Mouse (Mus musculus) G1E (cell line): ENCODE results near the gene Scrn1. TPM values are rescaled to one million over a fixed set of nuclear protein-coding genes. Genes with fewer than 3 reads are reported as not detected.

Source experiments
- ATAC-seq: 2 replicates; pipeline ENCODE4 v1.8.0; 2016; ENCODE audit warnings: mild to moderate bottlenecking; ENCODE audit not compliant: insufficient number of reproducible peaks, poor library complexity, low FRiP score, severe bottlenecking; ENCODE audit errors: extremely low read depth
- DNase-seq: peaks from one replicate; pipeline ENCODE4 v3.0.0; 2012; ENCODE audit warnings: low spot score
- H3K27me3 ChIP-seq: 2 replicates; pipeline ENCODE4 v1.6.1; 2012; ENCODE audit warnings: mild to moderate bottlenecking, low read length, inconsistent platforms; ENCODE audit not compliant: insufficient read depth
- H3K36me3 ChIP-seq: replicated peaks from 2 replicates; pipeline ENCODE3; 2012; ENCODE audit warnings: mild to moderate bottlenecking, inconsistent platforms
- H3K4me1 ChIP-seq: 2 replicates; pipeline ENCODE4 v1.6.1; 2012; ENCODE audit warnings: low read depth, low read length, inconsistent platforms, mixed read lengths; ENCODE audit not compliant: insufficient read depth
- H3K4me3 ChIP-seq: 2 replicates; pipeline ENCODE4 v1.5.1; 2012; ENCODE audit warnings: low read depth, mild to moderate bottlenecking, inconsistent platforms, low read length, moderate library complexity, mixed read lengths
- H3K9me3 ChIP-seq: replicated peaks from 2 replicates; pipeline ENCODE4 v1.6.1; 2012; ENCODE audit warnings: inconsistent platforms
- CTCF ChIP-seq: IDR thresholded peaks from 2 replicates; pipeline ENCODE4 v1.5.1; 2012; ENCODE audit warnings: low read depth, low read length, inconsistent platforms, mixed read lengths
- GATA1 ChIP-seq: IDR thresholded peaks from 2 replicates; pipeline ENCODE4 v1.6.1; 2012; ENCODE audit warnings: borderline replicate concordance, low read length, inconsistent platforms, mixed read lengths
- GATA2 ChIP-seq: IDR thresholded peaks from 2 replicates; pipeline ENCODE4 v1.6.1; 2012; ENCODE audit warnings: low read depth, low read length, inconsistent platforms, borderline replicate concordance
- POLR2AphosphoS5 ChIP-seq: IDR thresholded peaks from 2 replicates; pipeline ENCODE4 v1.6.1; 2012; ENCODE audit warnings: low read depth, low read length, inconsistent platforms; ENCODE audit not compliant: insufficient replicate concordance
- TAL1 ChIP-seq: conservative IDR thresholded peaks from 2 replicates; pipeline ENCODE4 v1.6.1; 2012; ENCODE audit warnings: low read depth, low read length, inconsistent platforms, mixed read lengths
- polyA plus RNA-seq: library from polyadenylated mRNA; stranded (reverse); fragments of >175 nt; gene quantifications from 2 replicates; pipeline ENCODE4 v1.2.3, GENCODE M21; 2012
- total RNA-seq, 2 experiments: library from RNA; stranded (forward) in 1 of 2; stranded (reverse) in 1 of 2; fragments of 200-1000 nt in 1 of 2; fragments of >200 nt in 1 of 2; fragmentation: Nextera tagmentation in 1 of 2; gene quantifications; 2 replicates each; pipeline ENCODE4 v1.2.3; 2014 to 2017

Gene Scrn1
- total and polyA plus RNA-seq, 3 experiments: 0.55 TPM; not detected in 2

GRCm38 (mm10) chr6:54463701-54464458, 102.4 kb downstream of the Scrn1 start:
- DNase-seq (no peak), ATAC-seq (no peak)
- H3K4me3 ChIP-seq: no peak overlapping the region
- TF ChIP-seq TAL1 (no peak), CTCF (no peak), GATA2 (no peak), GATA1 (no peak), POLR2AphosphoS5 (no peak)
- no peaks in the 10 kb centered on the region for H3K27me3 ChIP-seq
- peaks cover 6% of the 10 kb centered on the region for H3K9me3 ChIP-seq
- no peaks in the 10 kb centered on the region for H3K36me3 ChIP-seq
- no peaks in the 10 kb centered on the region for H3K4me1 ChIP-seq

GRCm38 (mm10) chr6:54462766-54463165, 103.5 kb downstream of the Scrn1 start:
- Histone ChIP-seq H3K27me3 (no peaks in the 10 kb centered on the region), H3K36me3 (no peaks in the 10 kb centered on the region), H3K9me3 (peaks cover 6% of the 10 kb centered on the region), H3K4me3 (no peak overlapping the region), H3K4me1 (no peaks in the 10 kb centered on the region)
- TF ChIP-seq GATA2 (no peak), GATA1 (no peak), CTCF (no peak), TAL1 (no peak), POLR2AphosphoS5 (no peak)
- DNase-seq (no peak), ATAC-seq (no peak)

DNA sequence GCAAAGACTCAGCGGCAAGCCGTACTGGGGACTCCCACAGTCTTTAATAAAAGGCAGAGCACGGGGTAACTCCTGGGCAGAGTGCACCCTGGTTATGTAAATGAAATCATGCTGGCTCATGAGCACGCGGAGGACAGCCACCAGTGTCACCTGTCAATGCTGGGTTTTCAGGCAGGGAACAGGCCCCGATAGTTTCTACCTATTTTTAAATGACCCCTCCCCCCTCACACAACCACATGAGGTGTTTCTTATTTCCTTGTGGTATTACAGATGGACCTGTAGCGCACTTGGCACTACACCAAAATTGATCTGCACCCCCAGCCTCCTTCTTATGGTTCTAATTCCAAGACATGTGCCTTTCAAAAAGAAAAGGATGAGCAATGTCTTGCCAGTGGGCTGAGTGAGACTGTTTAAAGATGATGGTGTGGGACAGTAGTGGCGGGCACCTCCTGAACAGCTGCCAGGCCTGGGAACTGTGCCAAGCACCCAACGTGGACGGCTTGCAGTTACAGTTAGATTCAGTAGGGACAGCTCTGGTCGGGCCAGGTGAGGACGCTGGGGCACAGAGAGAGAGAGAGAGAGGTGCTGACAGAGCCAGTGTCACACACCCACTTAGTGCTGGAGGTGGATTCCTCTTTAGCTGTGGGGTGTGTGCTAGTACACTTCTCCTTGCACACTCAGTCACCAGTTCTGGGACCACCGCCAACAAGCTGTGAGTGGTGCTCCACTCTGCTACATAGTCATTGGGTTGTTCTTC, 105.2 kb downstream of the Scrn1 start:
- H3K36me3 ChIP-seq: no peaks in the 10 kb centered on the region
- no peak for TF ChIP-seq CTCF
- no peak for TF ChIP-seq GATA2
- TF ChIP-seq TAL1: no peak
- no peak for TF ChIP-seq POLR2AphosphoS5
- no peak for TF ChIP-seq GATA1
- H3K27me3 ChIP-seq: no peaks in the 10 kb centered on the region

DNA sequence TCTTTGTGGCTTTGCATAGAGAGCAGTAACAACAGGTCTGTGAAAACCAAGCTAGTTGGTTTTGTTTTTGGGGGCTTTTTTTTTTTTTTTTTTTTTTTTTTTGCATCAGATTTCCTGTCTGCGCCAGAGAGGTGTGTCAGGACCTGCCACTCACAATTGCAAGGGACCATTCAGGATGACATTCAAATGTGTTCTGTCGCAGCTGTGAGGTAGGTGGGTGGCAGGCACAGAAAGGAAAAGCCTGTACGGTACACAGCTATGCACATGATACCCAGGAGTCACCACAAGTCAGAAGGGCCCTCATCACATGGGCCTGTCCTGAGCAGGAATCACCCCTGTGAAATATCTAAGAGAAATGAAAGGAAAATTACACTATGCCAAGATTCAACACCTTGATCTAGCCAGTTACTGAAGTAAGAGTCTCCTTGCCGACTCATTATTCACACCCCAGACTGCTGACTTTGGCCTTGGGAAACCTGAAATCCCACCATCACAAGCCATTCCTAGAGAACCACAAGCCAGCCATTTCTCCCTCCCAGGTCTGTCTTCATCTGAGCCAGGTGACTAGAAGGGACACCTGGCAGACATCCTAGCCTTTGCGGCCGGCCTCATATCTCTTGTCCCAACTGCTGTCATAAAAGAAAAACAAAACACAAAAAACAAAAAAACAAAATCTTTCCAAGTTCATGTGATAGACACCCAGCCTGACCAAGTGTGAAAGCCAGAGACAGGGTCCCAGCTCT, 105.9 kb downstream of the Scrn1 start:
- H3K4me3 ChIP-seq: no peak overlapping the region
- DNase-seq: no peak
- H3K27me3 ChIP-seq: no peaks in the 10 kb centered on the region
- peaks cover 6% of the 10 kb centered on the region for H3K9me3 ChIP-seq
- TF ChIP-seq POLR2AphosphoS5 (no peak), CTCF (no peak)
- no peaks in the 10 kb centered on the region for H3K4me1 ChIP-seq
- no peak for ATAC-seq
- no peaks in the 10 kb centered on the region for H3K36me3 ChIP-seq

More for the DNA sequence above, 105.2 kb downstream of the Scrn1 start:
- ATAC-seq (no peak), DNase-seq (no peak)
- H3K4me3 ChIP-seq: no peak overlapping the region
- peaks cover 6% of the 10 kb centered on the region for H3K9me3 ChIP-seq
- H3K4me1 ChIP-seq: no peaks in the 10 kb centered on the region

GRCm38 (mm10) chr6:54459661-54460060, 106.6 kb downstream of the Scrn1 start:
- H3K36me3 ChIP-seq: no peaks in the 10 kb centered on the region
- TF ChIP-seq GATA2 (no peak), POLR2AphosphoS5 (no peak), TAL1 (no peak), GATA1 (no peak), CTCF (no peak)
- H3K9me3 ChIP-seq: peaks cover 6% of the 10 kb centered on the region
- ATAC-seq: no peak
- H3K4me1 ChIP-seq: no peaks in the 10 kb centered on the region
- no peak for DNase-seq
- no peak overlapping the region for H3K4me3 ChIP-seq
- no peaks in the 10 kb centered on the region for H3K27me3 ChIP-seq

Other genes with a start within 250 kb of the Scrn1 start
- gene Prr15, start 240.7 kb downstream of the Scrn1 start, total RNA-seq (2014; fragmentation: Nextera tagmentation): not detected in 2 replicates
- 0.12 and 0.22 TPM in 2 replicates for gene Prr15, start 240.7 kb downstream of the Scrn1 start, total RNA-seq (2017)
- not detected in 2 replicates for gene Prr15, start 240.7 kb downstream of the Scrn1 start, polyA plus RNA-seq
- not detected in 2 replicates for gene Wipf3, start 136.9 kb downstream of the Scrn1 start, total RNA-seq (2014; fragmentation: Nextera tagmentation)
- gene Wipf3, start 136.9 kb downstream of the Scrn1 start, total RNA-seq (2017): 0.11 and 0.17 TPM in 2 replicates
- not detected in 2 replicates for gene Wipf3, start 136.9 kb downstream of the Scrn1 start, polyA plus RNA-seq
- 14.3 and 16.2 TPM in 2 replicates for gene Plekha8, start 28.6 kb upstream of the Scrn1 start, total RNA-seq (2014; fragmentation: Nextera tagmentation)
- gene Plekha8, start 28.6 kb upstream of the Scrn1 start, total RNA-seq (2017): 14.2 and 14.7 TPM in 2 replicates
- gene Plekha8, start 28.6 kb upstream of the Scrn1 start, polyA plus RNA-seq: 1.5 and 1.7 TPM in 2 replicates
- gene Fkbp14, start 30.8 kb upstream of the Scrn1 start, total RNA-seq (2014; fragmentation: Nextera tagmentation): 5.2 and 6.7 TPM in 2 replicates
- gene Fkbp14, start 30.8 kb upstream of the Scrn1 start, total RNA-seq (2017): 2.1 and 2.5 TPM in 2 replicates
- gene Fkbp14, start 30.8 kb upstream of the Scrn1 start, polyA plus RNA-seq: 0.03 and 0.11 TPM in 2 replicates
- gene Mturn, start 115.1 kb upstream of the Scrn1 start, total RNA-seq (2014; fragmentation: Nextera tagmentation): 1.7 and 3.2 TPM in 2 replicates
- gene Mturn, start 115.1 kb upstream of the Scrn1 start, total RNA-seq (2017): 1.9 and 2.1 TPM in 2 replicates
- gene Mturn, start 115.1 kb upstream of the Scrn1 start, polyA plus RNA-seq: 0.96 and 1.8 TPM in 2 replicates